Mouse (Mus musculus) CD4-positive, CD25-positive, alpha-beta regulatory T cell, adult 4 months (primary cell): ENCODE measurements around the gene Mageb2. TPM values are rescaled to one million over a fixed set of nuclear protein-coding genes. Genes with fewer than 3 reads are reported as not detected.
"Not testable (repeated sequence)": the region's sequence is repeated elsewhere in the genome, so short reads cannot be mapped to it uniquely, and the experiment has no call there.

ENCODE experiments used
- ATAC-seq: one replicate; pipeline ENCODE4 v1.8.0; 2017
- polyA plus RNA-seq, 2 experiments: library from polyadenylated mRNA; unstranded; fragments of 100-300 nt; shearing (Covaris generic); gene quantifications; one replicate each; pipeline ENCODE4 v1.2.1; 2017

Mageb2 gene
- not detected for polyA plus RNA-seq

DNA sequence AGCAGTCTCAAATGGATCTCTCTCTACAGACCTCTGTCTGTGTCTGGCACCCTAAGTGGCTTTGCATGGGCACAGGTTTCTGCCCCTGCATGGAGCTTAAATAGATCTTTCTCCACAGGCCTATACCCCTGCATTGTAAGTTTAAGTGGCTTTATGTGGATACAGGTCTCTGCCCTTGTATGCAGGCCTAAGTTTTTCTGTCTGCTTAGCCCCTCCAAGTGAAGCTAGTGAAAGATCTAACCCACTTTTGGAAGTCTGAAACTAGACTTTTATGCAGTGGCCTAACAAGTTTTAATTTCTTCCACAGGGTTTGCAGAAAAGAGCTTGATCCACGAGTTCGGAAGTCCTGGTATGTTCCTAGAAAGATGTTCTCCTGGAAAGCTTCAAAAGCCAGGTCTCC is at the start of gene Mageb2:
Gene Mageb2, plus strand, starts transcription at position 301 of the 400 bp plus-strand sequence.
- ATAC-seq: not testable (repeated sequence)

DNA sequence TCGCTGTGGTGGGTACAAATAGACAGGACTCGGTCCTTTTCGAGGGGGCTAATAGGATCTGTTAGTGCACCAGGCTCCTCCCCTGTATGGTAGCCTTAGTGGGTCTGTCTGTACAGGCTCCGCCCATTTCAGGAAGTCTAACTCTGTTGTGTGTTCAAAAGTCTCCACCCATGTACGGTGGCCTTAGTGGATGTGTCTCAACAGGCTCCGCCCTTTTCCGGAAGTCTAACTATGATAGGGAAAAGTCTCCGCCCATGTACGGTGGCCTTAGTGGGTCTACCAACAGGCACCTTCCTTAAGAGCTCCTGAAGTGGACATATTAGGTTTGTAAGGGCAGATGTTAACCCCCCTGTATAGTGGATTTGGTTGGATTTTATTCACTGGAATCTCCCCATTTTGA is 18.2 kb upstream of the Mageb2 start:
- ATAC-seq: not testable (repeated sequence)

Other genes starting within 250 kb of the Mageb2 start
- not detected for gene Gm5072, start 60.8 kb downstream of the Mageb2 start, polyA plus RNA-seq
- gene Gm8914, start 148.4 kb downstream of the Mageb2 start, polyA plus RNA-seq: not detected
- gene 1700084M14Rik, start 244.2 kb downstream of the Mageb2 start, polyA plus RNA-seq: not detected